Mouse (Mus musculus) embryonic facial prominence, embryonic 11.5 days (tissue): ENCODE measurements around the gene Mcoln2. TPM values are rescaled to one million over a fixed set of nuclear protein-coding genes. Genes with fewer than 3 reads are reported as not detected.

Experiments used
- ATAC-seq: fragments of 200-750 bp; cut with Nextera tagmentation; replicated peaks from 2 replicates; pipeline ENCODE4 v1.8.0; 2017; ENCODE audit warnings: low read depth; ENCODE audit not compliant: insufficient number of reproducible peaks, low FRiP score, low TSS enrichment
- DNase-seq: peaks from one replicate; pipeline ENCODE4 v3.0.0-alpha.2; 2015; ENCODE audit warnings: low spot score
- H3K27ac ChIP-seq: fragments of 300-500 bp; sonication (generic); replicated peaks from 2 replicates; pipeline ENCODE4 v1.5.1; 2014; ENCODE audit warnings: mild to moderate bottlenecking, low read depth, low read length, control low read depth
- H3K27me3 ChIP-seq: fragments of 300-500 bp; sonication (generic); 2 replicates; pipeline ENCODE4 v1.6.1; 2014; ENCODE audit warnings: mild to moderate bottlenecking, low read length, moderate library complexity, mixed read lengths; ENCODE audit not compliant: control insufficient read depth, insufficient read depth
- H3K36me3 ChIP-seq: fragments of 300-500 bp; sonication (generic); replicated peaks from 2 replicates; pipeline ENCODE4 v1.6.1; 2014; ENCODE audit warnings: low read depth, mild to moderate bottlenecking, low read length, moderate library complexity, mixed read lengths; ENCODE audit not compliant: control insufficient read depth, insufficient read depth
- H3K4me1 ChIP-seq: fragments of 300-500 bp; sonication (generic); 2 replicates; pipeline ENCODE4 v1.6.1; 2014; ENCODE audit warnings: low read length, mixed read lengths; ENCODE audit not compliant: control insufficient read depth, insufficient read depth
- H3K4me2 ChIP-seq: fragments of 300-500 bp; sonication (generic); 2 replicates; pipeline ENCODE4 v1.6.1; 2014; ENCODE audit warnings: low read depth, mild to moderate bottlenecking, control low read depth, low read length, moderate library complexity
- H3K4me3 ChIP-seq: fragments of 300-500 bp; sonication (generic); 2 replicates; pipeline ENCODE4 v1.5.1; 2014; ENCODE audit warnings: low read depth, low read length, control low read depth
- H3K9ac ChIP-seq: fragments of 300-500 bp; sonication (generic); replicated peaks from 2 replicates; pipeline ENCODE4 v1.6.1; 2014; ENCODE audit warnings: mild to moderate bottlenecking, control low read depth, low read length
- H3K9me3 ChIP-seq: fragments of 300-500 bp; sonication (generic); replicated peaks from 2 replicates; pipeline ENCODE4 v1.6.1; 2016; ENCODE audit warnings: mild to moderate bottlenecking, low read length, inconsistent platforms, mixed read lengths; ENCODE audit not compliant: control insufficient read depth
- WGBS: fragments of 180-500 bp; shearing (Covaris S2); extraction: QIAGEN DNeasy Blood & Tissue Kit; methylation state at CpG from one replicate; pipeline ENCODE4 v1.1.7; 2014; 5-methylcytosine and 5-hydroxymethylcytosine counted together
- polyA plus RNA-seq: library from polyadenylated mRNA; unstranded; fragments of >200 nt; fragmentation: Nextera tagmentation; extraction: Ambion mirVana; gene quantifications from 2 replicates; pipeline ENCODE4 v1.2.1, GENCODE M21; 2014

Mcoln2 gene
- polyA plus RNA-seq: 0.29 and 0.54 TPM in 2 replicates

GRCm38 (mm10) chr3:146149156-146150057 is at the start of gene Mcoln2:
Gene Mcoln2 (plus strand): TSS chr3:146149833.
- Histone ChIP-seq H3K27me3 (0 out of 2 replicates have a peak, but pooled peaks cover 3% of the 10 kb centered on the region), H3K4me2 (peak within 1 kb of the TSS; percentile 92), H3K27ac (no peak within 1 kb of the TSS), H3K4me1 (peaks cover 9% of the 10 kb centered on the region; the same call in 1 of the 2 replicates), H3K9me3 (no peaks in the 10 kb centered on the region), H3K36me3 (no peaks in the 10 kb centered on the region), H3K4me3 (peak within 1 kb of the TSS; percentile 39), H3K9ac (peak within 1 kb of the TSS; percentile 43)
- DNase-seq (no peak), ATAC-seq (no peak)
- 11% methylated on average over 32 of the region's 34 CpGs for whole genome bisulfite sequencing

GRCm38 (mm10) chr3:146099925-146100324 is 49.7 kb upstream of the Mcoln2 start:
- Histone ChIP-seq H3K4me2 (no peak overlapping the region), H3K27ac (no peak overlapping the region), H3K9me3 (no peaks in the 10 kb centered on the region), H3K9ac (no peak overlapping the region), H3K4me1 (no peaks in the 10 kb centered on the region), H3K36me3 (no peaks in the 10 kb centered on the region), H3K27me3 (no peaks in the 10 kb centered on the region), H3K4me3 (no peak overlapping the region)
- no peak for DNase-seq
- no peak for ATAC-seq

DNA sequence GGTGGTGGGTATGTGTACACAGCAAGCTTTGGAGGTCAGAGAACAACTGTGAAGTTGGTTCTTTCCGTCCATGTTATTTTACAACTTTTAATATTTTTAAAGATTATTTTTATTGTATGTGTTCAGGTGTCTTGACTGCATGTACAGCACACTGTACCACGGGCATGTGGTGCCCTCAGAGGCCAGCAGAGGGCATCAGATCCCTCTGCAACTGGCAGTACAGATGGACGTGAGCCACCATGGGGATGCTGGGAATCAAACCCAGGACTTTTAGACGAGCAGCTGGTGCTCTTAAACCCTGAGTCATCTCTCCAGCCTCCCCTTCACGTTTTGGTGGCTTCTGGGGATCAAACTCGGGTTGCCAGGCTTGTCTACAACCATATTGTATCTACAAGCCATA is 47.6 kb upstream of the Mcoln2 start:
- no peak overlapping the region for H3K4me3 ChIP-seq
- no peak overlapping the region for H3K4me2 ChIP-seq
- DNase-seq (no peak), ATAC-seq (no peak)
- 59% methylated on average over 6 of the region's 6 CpGs for whole genome bisulfite sequencing
- no peaks in the 10 kb centered on the region for H3K4me1 ChIP-seq
- no peaks in the 10 kb centered on the region for H3K36me3 ChIP-seq
- H3K9ac ChIP-seq: no peak overlapping the region
- no peaks in the 10 kb centered on the region for H3K9me3 ChIP-seq
- H3K27me3 ChIP-seq: no peaks in the 10 kb centered on the region
- no peak overlapping the region for H3K27ac ChIP-seq

- peak overlapping the region; percentile 76 for H3K4me2 ChIP-seq
- no peaks in the 10 kb centered on the region for H3K27me3 ChIP-seq
- no peak overlapping the region for H3K27ac ChIP-seq
- H3K9me3 ChIP-seq: no peaks in the 10 kb centered on the region
- ATAC-seq (peak; percentile 44; the same call in 1 of the 2 replicates), DNase-seq (peak; percentile 59)
- H3K4me1 ChIP-seq: no peaks in the 10 kb centered on the region
- peak overlapping the region; percentile 43 for H3K4me3 ChIP-seq
- no peaks in the 10 kb centered on the region for H3K36me3 ChIP-seq
- 7% methylated on average over 18 of the region's 18 CpGs for WGBS
- H3K9ac ChIP-seq: peak overlapping the region; percentile 5
Observed at GRCm38 (mm10) chr3:146107116-146107849, 42.4 kb upstream of the Mcoln2 start.

DNA sequence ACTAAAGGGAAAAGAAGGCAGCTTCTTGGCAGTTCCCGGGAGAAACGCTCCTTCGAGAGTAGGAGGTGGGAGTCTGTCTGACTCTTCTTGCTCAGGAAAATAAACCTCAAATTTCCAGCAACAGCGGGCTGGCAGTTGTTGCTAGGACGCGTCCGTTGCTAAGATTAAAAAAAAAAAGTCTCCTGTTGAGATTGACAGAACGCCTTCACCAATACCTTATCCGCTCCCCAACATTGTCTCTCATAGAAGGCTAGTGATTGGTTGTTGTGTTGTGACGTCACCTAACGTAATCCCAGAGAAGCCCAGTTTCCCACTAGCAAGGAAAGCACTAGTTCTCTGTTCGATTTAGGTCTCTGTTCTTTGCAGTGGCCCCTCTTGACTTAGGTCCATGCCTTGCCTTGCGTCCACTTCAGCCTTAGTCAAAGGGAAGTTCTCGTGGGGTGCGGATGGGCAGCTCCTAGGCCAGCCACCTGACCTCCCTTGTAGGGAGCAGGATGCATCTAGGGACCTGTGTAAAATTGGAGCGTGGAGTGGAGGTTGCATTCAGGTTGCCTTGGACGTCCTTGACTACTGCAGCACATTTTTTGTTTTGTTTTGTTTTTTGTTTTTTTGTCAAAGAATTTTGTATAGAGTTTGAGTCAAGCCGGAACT is 41.6 kb upstream of the Mcoln2 start, which contains the start of gene Wdr63:
Wdr63 (minus strand) TSS at position 210 of the 651 bp plus-strand sequence.
- WGBS: 10% methylated on average over 18 of the region's 18 CpGs

GRCm38 (mm10) chr3:146108945-146109344 is 40.7 kb upstream of the Mcoln2 start:
- 72% methylated on average over 2 of the region's 2 CpGs for WGBS
- DNase-seq (no peak), ATAC-seq (no peak)
- Histone ChIP-seq H3K4me3 (no peak overlapping the region), H3K4me2 (no peak overlapping the region), H3K27ac (no peak overlapping the region), H3K9ac (no peak overlapping the region), H3K9me3 (no peaks in the 10 kb centered on the region), H3K36me3 (no peaks in the 10 kb centered on the region), H3K4me1 (no peaks in the 10 kb centered on the region), H3K27me3 (no peaks in the 10 kb centered on the region)

More for the DNA sequence above, 41.6 kb upstream of the Mcoln2 start, which contains the start of gene Wdr63:
- Histone ChIP-seq H3K9ac (peak within 1 kb of the TSS; percentile 5), H3K9me3 (no peaks in the 10 kb centered on the region), H3K4me3 (peak within 1 kb of the TSS; percentile 43), H3K27ac (no peak within 1 kb of the TSS), H3K27me3 (no peaks in the 10 kb centered on the region), H3K36me3 (no peaks in the 10 kb centered on the region), H3K4me2 (peak within 1 kb of the TSS; percentile 76), H3K4me1 (no peaks in the 10 kb centered on the region)
- DNase-seq (peak; percentile 92), ATAC-seq (peak; percentile 90)

DNA sequence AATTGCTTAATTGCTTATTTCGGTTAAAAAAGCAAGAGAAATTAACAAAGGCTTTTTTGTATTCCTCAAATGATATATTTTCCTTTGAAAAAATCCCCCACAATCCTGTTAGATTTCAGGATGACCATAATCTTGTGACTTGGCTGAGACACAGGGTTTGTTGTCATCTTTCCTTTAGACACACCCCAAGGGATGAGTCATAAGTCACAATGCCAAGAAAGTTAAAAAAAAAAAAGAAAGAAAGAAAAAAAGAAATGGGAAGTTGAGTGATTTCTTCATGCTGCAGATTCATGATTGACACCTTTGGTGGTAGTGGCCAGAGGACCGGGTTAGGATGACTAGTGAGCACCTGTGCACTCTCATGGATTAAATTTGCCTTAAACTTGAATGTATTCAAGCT is 39.3 kb upstream of the Mcoln2 start:
- no peak overlapping the region for H3K4me2 ChIP-seq
- H3K9ac ChIP-seq: no peak overlapping the region
- no peaks in the 10 kb centered on the region for H3K27me3 ChIP-seq
- ATAC-seq (no peak), DNase-seq (no peak)
- 74% methylated on average over 2 of the region's 2 CpGs for WGBS
- no peaks in the 10 kb centered on the region for H3K4me1 ChIP-seq
- no peaks in the 10 kb centered on the region for H3K36me3 ChIP-seq
- H3K27ac ChIP-seq: no peak overlapping the region
- no peak overlapping the region for H3K4me3 ChIP-seq
- H3K9me3 ChIP-seq: no peaks in the 10 kb centered on the region
